In genomic region chr7:119941569-119941968, GRCm38 (mm10) we compare ENCODE assay signal across 16 mouse cellular contexts. TPM values are rescaled to one million over a fixed set of nuclear protein-coding genes. Genes with fewer than 3 reads are reported as not detected.
DNase-seq lines count a peak whose midpoint lies in the region; ATAC-seq lines count a peak whose summit lies in the region.
"Had no signal": no experiment of that assay in that cellular context is flagged by ENCODE, and none has a peak within 500 bp of the region (broad histone marks: within the 10 kb centered on the region; RNA-seq: fewer than 3 reads in every experiment).

No protein-coding gene starts in this region.

- H3K27me3 ChIP-seq in kidney, embryonic 15.5 days: no peaks in the 10 kb centered on the region
- no peaks in the 10 kb centered on the region for H3K27me3 ChIP-seq in forebrain, embryonic 15.5 days
- H3K27me3 ChIP-seq: forebrain, embryonic 13.5 days; limb, embryonic 15.5 days; midbrain, embryonic 12.5 days had no signal

- no peak overlapping the region for H3K4me2 ChIP-seq in kidney, embryonic 15.5 days
- no peak overlapping the region for H3K4me2 ChIP-seq in forebrain, embryonic 15.5 days (replicated peaks)
- H3K4me2 ChIP-seq: forebrain, embryonic 13.5 days; limb, embryonic 15.5 days; midbrain, embryonic 12.5 days had no signal

- no peaks in the 10 kb centered on the region for H3K36me3 ChIP-seq in kidney, embryonic 15.5 days
- no peaks in the 10 kb centered on the region for H3K36me3 ChIP-seq in forebrain, embryonic 15.5 days
- H3K36me3 ChIP-seq: limb, embryonic 15.5 days; midbrain, embryonic 12.5 days had no signal

- intact Hi-C loops in gastrocnemius, postnatal 14 days (cut with DNase I; ENCODE audit: low total_unique reads): no loop called here

- WGBS in kidney, embryonic 15.5 days: 63% methylated on average over 2 of the region's 2 CpGs
- 66% methylated on average over 2 of the region's 2 CpGs for WGBS in forebrain, embryonic 15.5 days

- H3K27ac ChIP-seq in kidney, embryonic 15.5 days: no peak overlapping the region
- H3K27ac ChIP-seq in forebrain, embryonic 15.5 days (replicated peaks): no peak overlapping the region
- H3K27ac ChIP-seq: forebrain, embryonic 13.5 days; limb, embryonic 15.5 days; midbrain, embryonic 12.5 days had no signal

- no peak overlapping the region for H3K4me3 ChIP-seq in kidney, embryonic 15.5 days (replicated peaks)
- no peak overlapping the region for H3K4me3 ChIP-seq in forebrain, embryonic 15.5 days
- H3K4me3 ChIP-seq: forebrain, embryonic 13.5 days; layer of hippocampus, adult 2 months; limb, embryonic 15.5 days; midbrain, embryonic 12.5 days had no signal

- peak; percentile 78 for DNase-seq in kidney, adult 11 months
- DNase-seq in Muller cell, postnatal 12 days (ENCODE audit: inconsistent ontology term): peak; percentile 26
- DNase-seq in gastrocnemius, postnatal 14 days: peak; percentile 8
- peak; percentile 91 to 92 for DNase-seq in kidney, postnatal 36 days
- no peak for DNase-seq in thymus, postnatal 25 days
- DNase-seq in layer of hippocampus, adult 18-20 months (ENCODE audit: low spot score in 2 of 2): no peak
- DNase-seq: cerebellum, adult 18-20 months; right cerebral cortex, postnatal 4 days had no signal

- H3K9me3 ChIP-seq in kidney, embryonic 15.5 days (replicated peaks): no peaks in the 10 kb centered on the region
- no peaks in the 10 kb centered on the region for H3K9me3 ChIP-seq in forebrain, embryonic 15.5 days
- H3K9me3 ChIP-seq: forebrain, embryonic 13.5 days; limb, embryonic 15.5 days; midbrain, embryonic 12.5 days had no signal

- no peak overlapping the region for H3K9ac ChIP-seq in kidney, embryonic 15.5 days
- H3K9ac ChIP-seq in forebrain, embryonic 15.5 days (replicated peaks): no peak overlapping the region
- H3K9ac ChIP-seq: forebrain, embryonic 13.5 days; limb, embryonic 15.5 days; midbrain, embryonic 12.5 days had no signal

- ATAC-seq in kidney, embryonic 15.5 days (replicated peaks; ENCODE audit: low FRiP score): no peak
- ATAC-seq in forebrain, embryonic 15.5 days (replicated peaks): no peak
- ATAC-seq: activated CD4-positive, CD25-positive, alpha-beta regulatory T cell, adult 4 months; CD4-positive, CD25-positive, alpha-beta regulatory T cell, adult 4 months; forebrain, embryonic 13.5 days had no signal

- H3K4me1 ChIP-seq in kidney, embryonic 15.5 days: no peaks in the 10 kb centered on the region
- no peaks in the 10 kb centered on the region for H3K4me1 ChIP-seq in forebrain, embryonic 15.5 days
- H3K4me1 ChIP-seq: forebrain, embryonic 13.5 days; limb, embryonic 15.5 days; midbrain, embryonic 12.5 days had no signal

RNA-seq across cellular contexts. Expression of gene Dcun1d3, which starts 45.5 kb away (rescaled TPM):
- 9.9 and 10.5 TPM in 2 replicates for polyA plus RNA-seq in kidney, embryonic 15.5 days (2015; fragmentation: Nextera tagmentation; extraction: Ambion mirVana)
- total RNA-seq in gastrocnemius, postnatal 14 days (2021): 10 to 100 TPM; 13.9 to 14.1 TPM
- 18.2 and 20.4 TPM in 2 replicates for polyA plus RNA-seq in forebrain, embryonic 15.5 days (2015; fragmentation: Nextera tagmentation; extraction: Ambion mirVana)
- total RNA-seq in layer of hippocampus, adult 18-20 months (2021): 10 to 100 TPM; 24.8 to 28.7 TPM

RNA-seq across cellular contexts. Expression of gene Lyrm1, which starts 45.9 kb away (rescaled TPM):
- 6.9 and 8.1 TPM in 2 replicates for polyA plus RNA-seq in kidney, embryonic 15.5 days (2015; fragmentation: Nextera tagmentation; extraction: Ambion mirVana)
- total RNA-seq in gastrocnemius, postnatal 14 days (2021): 10 to 100 TPM; 10.4 to 11.1 TPM
- 14.7 and 16.9 TPM in 2 replicates for polyA plus RNA-seq in forebrain, embryonic 15.5 days (2015; fragmentation: Nextera tagmentation; extraction: Ambion mirVana)
- 10 to 100 TPM; 10.4 to 11.1 TPM for total RNA-seq in layer of hippocampus, adult 18-20 months (2021)

Comparison
In these comparisons a context has a peak if more than half of its experiments do, and no peak if none do; other contexts are left out.
1. DNase-seq: peak in kidney, adult 11 months (single experiment), Muller cell, postnatal 12 days (single experiment), gastrocnemius, postnatal 14 days (single experiment) and kidney, postnatal 36 days (2 of 2); none in thymus, postnatal 25 days (single experiment) and layer of hippocampus, adult 18-20 months (0 of 2).